Comparison of ENCODE assay signal across 23 mouse cellular contexts in the genomic region with DNA sequence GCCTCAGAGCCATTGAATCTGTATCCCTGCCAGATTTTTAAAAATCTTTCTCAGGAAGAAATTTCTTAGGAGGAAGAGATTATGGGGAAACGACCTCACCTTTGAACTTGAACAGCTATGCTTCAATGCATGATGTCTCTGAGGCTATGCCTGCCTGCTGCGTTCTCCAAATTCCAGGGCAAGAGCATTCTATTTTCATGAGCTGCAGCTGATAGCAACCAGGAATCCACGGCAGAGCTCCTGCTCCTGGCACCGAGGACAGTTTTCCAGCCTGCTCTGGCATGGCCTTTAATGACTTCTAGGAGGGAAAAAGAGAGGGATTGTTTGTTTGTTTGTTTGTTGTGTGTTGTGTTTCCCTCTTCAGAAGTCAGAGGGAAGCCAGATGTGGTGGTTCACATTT. TPM values are rescaled to one million over a fixed set of nuclear protein-coding genes. Genes with fewer than 3 reads are reported as not detected.
DNase-seq lines count a peak whose midpoint lies in the region; ATAC-seq and TF ChIP-seq lines count a peak whose summit lies in the region.
"Had no signal": no experiment of that assay in that cellular context is flagged by ENCODE, and none has a peak within 500 bp of the region (broad histone marks: within the 10 kb centered on the region; RNA-seq: fewer than 3 reads in every experiment).

No protein-coding gene starts in this region.

- H3K4me2 ChIP-seq in heart, embryonic 15.5 days = peak overlapping the region; percentile 44
- H3K4me2 ChIP-seq in intestine, postnatal 0 days (replicated peaks; ENCODE audit: low read depth) = no peak overlapping the region
- H3K4me2 ChIP-seq: embryonic facial prominence, embryonic 15.5 days; forebrain, embryonic 12.5 days; hindbrain, embryonic 13.5 days; limb, embryonic 13.5 days had no signal

- peaks cover 10% of the 10 kb centered on the region; the same call in 1 of the 2 replicates for H3K9me3 ChIP-seq in heart, embryonic 15.5 days (replicated peaks)
- H3K9me3 ChIP-seq in forebrain, embryonic 10.5 days = peaks cover 2% of the 10 kb centered on the region; the same call in 1 of the 2 replicates
- H3K9me3 ChIP-seq in intestine, postnatal 0 days (ENCODE audit: control insufficient read depth) = 0 out of 2 replicates have a peak, but pooled peaks cover 3% of the 10 kb centered on the region
- H3K9me3 ChIP-seq: embryonic facial prominence, embryonic 15.5 days; forebrain, embryonic 12.5 days had no signal

- 12% methylated on average over 4 of the region's 4 CpGs for WGBS in heart, adult 2 months
- 14% methylated on average over 4 of the region's 4 CpGs for WGBS in heart, embryonic 15.5 days
- 80% methylated on average over 4 of the region's 4 CpGs for WGBS in forebrain, embryonic 10.5 days
- WGBS in intestine, postnatal 0 days = 45% methylated on average over 4 of the region's 4 CpGs

- ATAC-seq in heart, embryonic 15.5 days (replicated peaks; ENCODE audit: insufficient number of reproducible peaks, insufficient read depth, low FRiP score, low read depth) = peak; percentile 86
- ATAC-seq in intestine, postnatal 0 days = no peak
- ATAC-seq: intestine, embryonic 16.5 days had no signal

- intact Hi-C loops in heart, adult 2 months (cut with DNase I) = loop anchor here (5.0 kb wide), 2 partner anchors 42 to 53 kb away; no protein-coding TSS in a partner anchor
- intact Hi-C loops in left cerebral cortex, postnatal 14 days (cut with DNase I) = no loop called here

- TF ChIP-seq POLR2A in heart, adult 2 months (IDR thresholded peaks at IDR 0.05; ENCODE audit: insufficient read depth, low read depth, low read length) = no peak

- peak overlapping the region; percentile 14 for H3K4me3 ChIP-seq in heart, adult 2 months
- H3K4me3 ChIP-seq in heart, embryonic 15.5 days = no peak overlapping the region
- no peak overlapping the region for H3K4me3 ChIP-seq in forebrain, embryonic 10.5 days
- H3K4me3 ChIP-seq in intestine, postnatal 0 days (ENCODE audit: low read depth, low read length) = no peak overlapping the region
- H3K4me3 ChIP-seq: embryonic facial prominence, embryonic 15.5 days; forebrain, embryonic 12.5 days; hindbrain, embryonic 13.5 days; limb, embryonic 13.5 days had no signal

- H3K79me2 ChIP-seq in heart, adult 2 months (replicated peaks; ENCODE audit: control insufficient read depth, insufficient read depth, low read length) = no peaks in the 10 kb centered on the region

- H3K36me3 ChIP-seq in heart, adult 2 months (ENCODE audit: control insufficient read depth, insufficient read depth, low read length) = no peaks in the 10 kb centered on the region
- peaks cover 18% of the 10 kb centered on the region for H3K36me3 ChIP-seq in heart, embryonic 15.5 days
- peaks cover 12% of the 10 kb centered on the region for H3K36me3 ChIP-seq in forebrain, embryonic 10.5 days (replicated peaks)
- H3K36me3 ChIP-seq in intestine, postnatal 0 days (ENCODE audit: control insufficient read depth, insufficient read depth) = no peaks in the 10 kb centered on the region
- H3K36me3 ChIP-seq: embryonic facial prominence, embryonic 15.5 days had no signal

- peak; percentile 24 for DNase-seq in kidney, adult 9 months
- no peak for DNase-seq in kidney, postnatal 25 days
- peak in 1 of 2 experiments; percentile 68 for DNase-seq in heart, adult 2 months
- peak; percentile 21 for DNase-seq in kidney, postnatal 10 days
- no peak for DNase-seq in forebrain, embryonic 10.5 days (ENCODE audit: extremely low spot score, low spot score)
- no peak for DNase-seq in left cerebral cortex, postnatal 14 days (ENCODE audit: low spot score in 2 of 2)
- DNase-seq: B cell, adult 2 months; cerebellum, postnatal 10 days; embryo, embryonic 11 days; gastrocnemius, postnatal 36 days; layer of hippocampus, adult 9-11 months; right cerebral cortex, postnatal 14 days; thymus, postnatal 14 days had no signal

- H3K4me1 ChIP-seq in heart, adult 2 months (ENCODE audit: control insufficient read depth, insufficient read depth, low read length) = no peaks in the 10 kb centered on the region; the same call in 1 of the 2 replicates
- peaks cover 16% of the 10 kb centered on the region for H3K4me1 ChIP-seq in heart, embryonic 15.5 days (replicated peaks)
- H3K4me1 ChIP-seq in forebrain, embryonic 10.5 days = peaks cover 10% of the 10 kb centered on the region
- H3K4me1 ChIP-seq in intestine, postnatal 0 days (replicated peaks; ENCODE audit: control insufficient read depth, insufficient read depth, low read length) = no peaks in the 10 kb centered on the region
- H3K4me1 ChIP-seq: embryonic facial prominence, embryonic 15.5 days; forebrain, embryonic 12.5 days; hindbrain, embryonic 13.5 days; limb, embryonic 13.5 days had no signal

- TF ChIP-seq CTCF in heart, adult 2 months (IDR thresholded peaks at IDR 0.05) = no peak
- no peak for TF ChIP-seq CTCF in intestine, postnatal 0 days (IDR thresholded peaks at IDR 0.05; ENCODE audit: low read depth)

- peak overlapping the region; percentile 76 for H3K27ac ChIP-seq in heart, adult 2 months
- H3K27ac ChIP-seq in heart, embryonic 15.5 days = peak overlapping the region; percentile 92
- no peak overlapping the region for H3K27ac ChIP-seq in forebrain, embryonic 10.5 days
- H3K27ac ChIP-seq in intestine, postnatal 0 days (ENCODE audit: low read depth, low read length) = no peak overlapping the region
- H3K27ac ChIP-seq: embryonic facial prominence, embryonic 15.5 days; forebrain, embryonic 12.5 days; hindbrain, embryonic 13.5 days; limb, embryonic 13.5 days; liver, embryonic 14.5 days; stomach, postnatal 0 days had no signal

- TF ChIP-seq EP300 in heart, adult 2 months (IDR thresholded peaks at IDR 0.05; ENCODE audit: insufficient read depth, low read depth, low read length) = peak; percentile 78

- no peaks in the 10 kb centered on the region for H3K27me3 ChIP-seq in heart, adult 2 months (ENCODE audit: control insufficient read depth, insufficient read depth, low read length)
- no peaks in the 10 kb centered on the region for H3K27me3 ChIP-seq in heart, embryonic 15.5 days
- H3K27me3 ChIP-seq in forebrain, embryonic 10.5 days (ENCODE audit: poor library complexity, severe bottlenecking) = no peaks in the 10 kb centered on the region
- no peaks in the 10 kb centered on the region for H3K27me3 ChIP-seq in intestine, postnatal 0 days (replicated peaks; ENCODE audit: control insufficient read depth, insufficient read depth, low read length)
- H3K27me3 ChIP-seq: embryonic facial prominence, embryonic 15.5 days; forebrain, embryonic 12.5 days; hindbrain, embryonic 13.5 days; limb, embryonic 13.5 days had no signal

- H3K9ac ChIP-seq in heart, adult 2 months (ENCODE audit: low read depth, low read length) = no peak overlapping the region
- no peak overlapping the region for H3K9ac ChIP-seq in heart, embryonic 15.5 days
- H3K9ac ChIP-seq in intestine, postnatal 0 days (ENCODE audit: low read depth, low read length) = no peak overlapping the region
- H3K9ac ChIP-seq: embryonic facial prominence, embryonic 15.5 days; forebrain, embryonic 12.5 days; hindbrain, embryonic 13.5 days; limb, embryonic 13.5 days; liver, embryonic 14.5 days had no signal

RNA-seq across cellular contexts. Expression of gene Rcan2, which starts 56.7 kb away (rescaled TPM):
- 100 to 1,000 TPM; 382 to 439 TPM for total RNA-seq in heart, adult 2 months (2021)
- 195 and 279 TPM in 2 replicates for polyA plus RNA-seq in heart, adult 2 months (2012; rRNA removed)
- polyA plus RNA-seq in heart, embryonic 15.5 days (2015; fragmentation: Nextera tagmentation; extraction: Ambion mirVana) = 56.1 and 56.4 TPM in 2 replicates
- 4.9 and 6.4 TPM in 2 replicates for polyA plus RNA-seq in forebrain, embryonic 10.5 days (2016; fragmentation: Nextera tagmentation; extraction: Ambion mirVana)
- polyA plus RNA-seq in intestine, postnatal 0 days (2015; fragmentation: Nextera tagmentation; extraction: Ambion mirVana) = 1.3 and 1.5 TPM in 2 replicates
- 100 to 1,000 TPM; 112 to 122 TPM for total RNA-seq in left cerebral cortex, postnatal 14 days (2021)
- total RNA-seq: megakaryocyte-erythroid progenitor cell, adult 5-6 weeks had no signal

Comparison
In these comparisons a context has a peak if more than half of its experiments do, and no peak if none do; other contexts are left out.
1. DNase-seq: peak in kidney, adult 9 months (single experiment) and kidney, postnatal 10 days (single experiment); none in kidney, postnatal 25 days (0 of 2), forebrain, embryonic 10.5 days (single experiment) and left cerebral cortex, postnatal 14 days (0 of 2).
2. H3K27ac ChIP-seq: peak in heart, adult 2 months (single experiment) and heart, embryonic 15.5 days (single experiment); none in forebrain, embryonic 10.5 days (single experiment) and intestine, postnatal 0 days (single experiment).